Mouse (Mus musculus) forebrain, embryonic 16.5 days (tissue): Measurements from ENCODE around the gene Tmem164. TPM values are rescaled to one million over a fixed set of nuclear protein-coding genes. Genes with fewer than 3 reads are reported as not detected.

Experiments
- ATAC-seq: fragments of 200-750 bp; cut with Nextera tagmentation; 2 replicates; pipeline ENCODE4 v1.8.0; 2017; ENCODE audit warnings: mild to moderate bottlenecking, moderate library complexity
- H3K27ac ChIP-seq: fragments of 300-500 bp; sonication (generic); 2 replicates; pipeline ENCODE4 v1.5.1; 2014; ENCODE audit warnings: low read length, control low read depth
- H3K27me3 ChIP-seq: fragments of 300-500 bp; sonication (generic); replicated peaks from 2 replicates; pipeline ENCODE4 v1.6.1; 2014; ENCODE audit warnings: low read length; ENCODE audit not compliant: control insufficient read depth, insufficient read depth
- H3K36me3 ChIP-seq: fragments of 300-500 bp; sonication (generic); 2 replicates; pipeline ENCODE4 v1.6.1; 2014; ENCODE audit not compliant: control insufficient read depth, insufficient read depth
- H3K4me1 ChIP-seq: fragments of 300-500 bp; sonication (generic); replicated peaks from 2 replicates; pipeline ENCODE4 v1.6.1; 2014; ENCODE audit warnings: low read length; ENCODE audit not compliant: control insufficient read depth, insufficient read depth
- H3K4me2 ChIP-seq: fragments of 300-500 bp; sonication (generic); 2 replicates; pipeline ENCODE4 v1.6.1; 2014; ENCODE audit warnings: mild to moderate bottlenecking, low read length, control low read depth
- H3K4me3 ChIP-seq: fragments of 300-500 bp; sonication (generic); replicated peaks from 2 replicates; pipeline ENCODE4 v1.5.1; 2014; ENCODE audit warnings: mild to moderate bottlenecking, low read length, control low read depth
- H3K9ac ChIP-seq: fragments of 300-500 bp; sonication (generic); replicated peaks from 2 replicates; pipeline ENCODE4 v1.6.1; 2014; ENCODE audit warnings: low read depth, low read length, control low read depth
- H3K9me3 ChIP-seq: fragments of 300-500 bp; sonication (generic); 2 replicates; pipeline ENCODE4 v1.6.1; 2016; ENCODE audit warnings: low read length; ENCODE audit not compliant: control insufficient read depth
- WGBS: fragments of 180-500 bp; shearing (Covaris S2); extraction: QIAGEN DNeasy Blood & Tissue Kit; methylation state at CpG from one replicate; pipeline ENCODE4 v1.1.7; 2014; 5-methylcytosine and 5-hydroxymethylcytosine counted together
- polyA plus RNA-seq: library from polyadenylated mRNA; unstranded; fragments of >200 nt; fragmentation: Nextera tagmentation; extraction: Ambion mirVana; gene quantifications from 2 replicates; pipeline ENCODE4 v1.2.1, GENCODE M21; 2015

Tmem164 gene
- polyA plus RNA-seq, 1 experiment from 2014 or later, result 24.0 TPM

- H3K9me3 ChIP-seq, result no peaks in the 10 kb centered on the region
- no peaks in the 10 kb centered on the region for H3K27me3 ChIP-seq
- no peak overlapping the region for H3K27ac ChIP-seq
- ATAC-seq, result no peak
- no peaks in the 10 kb centered on the region for H3K4me1 ChIP-seq
- H3K4me2 ChIP-seq, result no peak overlapping the region
- 64% methylated on average over 13 of the region's 13 CpGs for WGBS
- no peak overlapping the region for H3K4me3 ChIP-seq
- H3K9ac ChIP-seq, result no peak overlapping the region
- no peaks in the 10 kb centered on the region for H3K36me3 ChIP-seq
Measured at GRCm38 (mm10) chrX:142828184-142828908, 147.1 kb downstream of the Tmem164 start.

DNA sequence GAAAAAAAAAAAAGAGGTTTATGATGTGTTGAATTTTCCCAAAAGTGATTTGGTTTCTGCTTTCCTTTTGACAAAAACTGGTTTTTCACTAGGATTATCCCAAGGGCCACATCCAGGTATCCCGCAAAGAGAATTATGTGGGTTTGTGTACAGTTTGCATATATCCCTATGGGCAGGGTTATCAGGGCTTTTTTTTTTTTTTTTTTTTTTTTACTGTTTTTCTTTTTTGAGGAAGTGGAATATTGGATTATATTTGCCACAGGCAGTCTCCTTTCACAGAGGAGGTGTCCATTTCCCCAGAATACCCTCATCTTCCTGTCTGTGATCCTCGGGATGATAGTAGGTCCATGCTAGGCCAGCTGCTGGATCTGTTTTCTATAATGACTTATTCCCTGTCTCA lies 148.1 kb downstream of the Tmem164 start:
- Histone ChIP-seq H3K4me1 (no peaks in the 10 kb centered on the region), H3K9me3 (no peaks in the 10 kb centered on the region), H3K9ac (no peak overlapping the region), H3K4me3 (no peak overlapping the region), H3K27me3 (no peaks in the 10 kb centered on the region), H3K4me2 (no peak overlapping the region), H3K27ac (no peak overlapping the region), H3K36me3 (no peaks in the 10 kb centered on the region)
- WGBS, result 93% methylated on average over 2 of the region's 2 CpGs
- ATAC-seq, result no peak

DNA sequence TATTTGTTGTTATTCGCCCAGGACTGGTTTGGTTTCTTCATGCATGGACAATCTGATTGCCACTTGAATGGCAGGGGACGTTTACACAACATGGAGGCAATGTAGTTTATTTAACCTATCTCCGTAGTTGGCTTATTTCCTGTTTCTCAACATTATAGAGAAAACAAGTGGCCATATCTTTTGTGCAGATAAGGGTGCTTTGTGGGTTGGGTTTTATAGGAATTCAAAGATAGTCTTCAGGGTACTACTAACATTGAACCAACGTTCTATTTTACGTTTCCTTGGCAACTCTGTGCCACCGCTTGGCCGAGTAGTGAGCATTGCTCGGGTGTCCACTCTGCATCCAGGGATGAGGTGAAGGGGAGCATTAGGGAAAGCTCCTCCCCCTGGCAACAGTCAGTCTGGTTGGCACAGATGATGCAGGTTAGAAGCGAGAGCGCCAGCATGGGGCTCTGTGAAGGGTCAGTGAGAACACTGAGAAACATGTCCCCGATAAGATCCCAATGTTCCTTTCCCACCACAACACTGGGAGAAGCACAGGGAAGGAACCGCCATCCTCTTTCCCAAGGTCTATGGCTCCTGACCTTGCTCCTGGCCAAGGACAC lies 148.8 kb downstream of the Tmem164 start:
- ATAC-seq, result no peak
- H3K9ac ChIP-seq, result no peak overlapping the region
- H3K36me3 ChIP-seq, result no peaks in the 10 kb centered on the region
- no peak overlapping the region for H3K27ac ChIP-seq
- H3K9me3 ChIP-seq, result no peaks in the 10 kb centered on the region
- no peaks in the 10 kb centered on the region for H3K27me3 ChIP-seq
- H3K4me1 ChIP-seq, result no peaks in the 10 kb centered on the region
- H3K4me2 ChIP-seq, result no peak overlapping the region
- H3K4me3 ChIP-seq, result no peak overlapping the region
- WGBS, result 84% methylated on average over 12 of the region's 12 CpGs

GRCm38 (mm10) chrX:142830572-142830971 lies 149.4 kb downstream of the Tmem164 start:
- no peak overlapping the region for H3K27ac ChIP-seq
- H3K9ac ChIP-seq, result no peak overlapping the region
- H3K4me2 ChIP-seq, result no peak overlapping the region
- H3K4me1 ChIP-seq, result no peaks in the 10 kb centered on the region
- no peaks in the 10 kb centered on the region for H3K27me3 ChIP-seq
- no peaks in the 10 kb centered on the region for H3K36me3 ChIP-seq
- no peak for ATAC-seq
- no peaks in the 10 kb centered on the region for H3K9me3 ChIP-seq
- no peak overlapping the region for H3K4me3 ChIP-seq
- WGBS, result over 99% methylated on average over 6 of the region's 6 CpGs

GRCm38 (mm10) chrX:142832221-142832620 lies 151.0 kb downstream of the Tmem164 start:
- Histone ChIP-seq H3K27me3 (no peaks in the 10 kb centered on the region), H3K4me2 (no peak overlapping the region), H3K27ac (no peak overlapping the region), H3K9ac (no peak overlapping the region), H3K36me3 (no peaks in the 10 kb centered on the region), H3K4me3 (no peak overlapping the region), H3K4me1 (no peaks in the 10 kb centered on the region), H3K9me3 (no peaks in the 10 kb centered on the region)
- WGBS, result 86% methylated on average over 3 of the region's 3 CpGs
- ATAC-seq, result no peak

- no peak overlapping the region for H3K4me3 ChIP-seq
- no peak overlapping the region for H3K9ac ChIP-seq
- no peak overlapping the region for H3K4me2 ChIP-seq
- H3K27me3 ChIP-seq, result no peaks in the 10 kb centered on the region
- H3K9me3 ChIP-seq, result no peaks in the 10 kb centered on the region
- no peaks in the 10 kb centered on the region for H3K4me1 ChIP-seq
- ATAC-seq, result no peak
- H3K36me3 ChIP-seq, result no peaks in the 10 kb centered on the region
- H3K27ac ChIP-seq, result no peak overlapping the region
- 85% methylated on average over 13 of the region's 13 CpGs for WGBS
Measured at GRCm38 (mm10) chrX:142833164-142833796, 152.1 kb downstream of the Tmem164 start.

DNA sequence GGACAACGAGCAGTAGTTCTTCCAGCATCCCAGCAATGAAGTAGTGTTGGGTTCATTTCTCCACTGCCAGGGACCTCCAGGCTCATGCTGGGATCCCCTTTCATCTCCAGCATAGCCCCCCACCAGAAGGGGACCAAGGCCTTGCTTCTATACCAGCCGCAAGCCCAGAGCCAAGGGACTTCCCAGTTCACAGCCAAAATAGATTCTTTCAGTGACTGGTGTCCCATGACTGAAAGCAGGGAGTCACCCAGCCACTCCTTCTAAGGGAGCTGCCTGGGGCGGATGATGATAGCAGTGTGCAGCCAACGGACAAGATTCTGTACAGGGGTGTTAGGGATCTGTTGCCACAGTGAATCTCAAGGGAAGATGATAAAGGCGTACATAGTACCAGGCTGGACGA lies 153.6 kb downstream of the Tmem164 start:
- H3K9ac ChIP-seq, result no peak overlapping the region
- no peak for ATAC-seq
- H3K4me2 ChIP-seq, result no peak overlapping the region
- no peak overlapping the region for H3K27ac ChIP-seq
- H3K9me3 ChIP-seq, result no peaks in the 10 kb centered on the region
- WGBS, result 93% methylated on average over 6 of the region's 6 CpGs
- H3K4me3 ChIP-seq, result no peak overlapping the region
- H3K27me3 ChIP-seq, result no peaks in the 10 kb centered on the region
- no peaks in the 10 kb centered on the region for H3K4me1 ChIP-seq
- H3K36me3 ChIP-seq, result no peaks in the 10 kb centered on the region

- 92% methylated on average over 7 of the region's 7 CpGs for WGBS
- Histone ChIP-seq H3K4me2 (no peak overlapping the region), H3K4me3 (no peak overlapping the region), H3K27me3 (no peaks in the 10 kb centered on the region), H3K36me3 (no peaks in the 10 kb centered on the region), H3K9me3 (no peaks in the 10 kb centered on the region), H3K27ac (no peak overlapping the region), H3K4me1 (no peaks in the 10 kb centered on the region), H3K9ac (no peak overlapping the region)
- ATAC-seq, result no peak
Measured at GRCm38 (mm10) chrX:142836399-142836798, 155.2 kb downstream of the Tmem164 start.

DNA sequence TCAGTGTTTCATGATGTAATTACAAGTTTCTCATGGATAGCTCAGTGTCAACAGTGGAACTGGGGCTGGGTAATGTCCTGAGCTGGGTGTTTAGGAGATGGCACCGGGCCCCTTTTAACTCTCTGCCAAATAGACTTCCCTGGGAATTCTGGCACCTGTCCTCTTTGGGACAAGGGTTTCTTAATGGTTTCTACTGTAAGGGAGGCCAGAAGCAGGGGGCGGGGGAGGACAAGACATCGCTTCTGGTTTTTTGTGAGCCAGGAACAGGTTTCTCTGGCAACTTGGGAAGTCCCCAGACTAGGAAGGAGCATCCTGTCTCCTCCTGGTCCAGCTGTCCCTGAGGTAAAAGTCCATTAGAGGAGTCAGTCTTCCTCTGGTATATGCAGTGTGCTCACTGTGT lies 156.1 kb downstream of the Tmem164 start:
- Histone ChIP-seq H3K4me3 (no peak overlapping the region), H3K9ac (no peak overlapping the region), H3K9me3 (no peaks in the 10 kb centered on the region), H3K36me3 (no peaks in the 10 kb centered on the region), H3K27me3 (no peaks in the 10 kb centered on the region), H3K27ac (no peak overlapping the region), H3K4me2 (no peak overlapping the region), H3K4me1 (no peaks in the 10 kb centered on the region)
- 91% methylated on average over 3 of the region's 3 CpGs for WGBS
- no peak for ATAC-seq
